Mouse (Mus musculus) spleen, embryonic (tissue): ENCODE data around the gene Jagn1.

Experiments used
- CTCF ChIA-PET: fragments of 350-600 bp; sonication (Branson Sonifier 250); formaldehyde crosslinking; loops from one replicate; lab custom pipeline; 2022; lab: Charles Lee

Gene Jagn1

GRCm38 (mm10) chr6:113473246-113473645 lies 30.9 kb downstream of the Jagn1 start:
- CTCF ChIA-PET: no interaction called here

GRCm38 (mm10) chr6:113473715-113474114 lies 31.3 kb downstream of the Jagn1 start:
- CTCF ChIA-PET: no interaction called here

- CTCF ChIA-PET: no interaction called here
Measured at GRCm38 (mm10) chr6:113477353-113477752, 35.0 kb downstream of the Jagn1 start.

- CTCF ChIA-PET: no interaction called here
Measured at GRCm38 (mm10) chr6:113478906-113479305, 36.5 kb downstream of the Jagn1 start.

- CTCF ChIA-PET: interaction anchor here (2.2 kb wide), 1 partner anchor 14 kb away, joined by 10 read pairs; no protein-coding TSS in a partner anchor
Measured at GRCm38 (mm10) chr6:113480555-113481373, 38.4 kb downstream of the Jagn1 start.

- CTCF ChIA-PET: interaction anchor here (2.2 kb wide), 1 partner anchor 12 kb away, joined by 10 read pairs; no protein-coding TSS in a partner anchor
Measured at GRCm38 (mm10) chr6:113482477-113483099, 40.2 kb downstream of the Jagn1 start.

- CTCF ChIA-PET: interaction anchor here (2.2 kb wide), 1 partner anchor 11 kb away, joined by 10 read pairs; no protein-coding TSS in a partner anchor
Measured at GRCm38 (mm10) chr6:113483100-113483615, 40.8 kb downstream of the Jagn1 start, which contains the start of gene Creld1. Gene Creld1, plus strand, starts transcription at chr6:113483297.

GRCm38 (mm10) chr6:113483729-113484128 lies 41.4 kb downstream of the Jagn1 start:
- CTCF ChIA-PET: no interaction called here

- CTCF ChIA-PET: no interaction called here
Measured at GRCm38 (mm10) chr6:113487125-113487576, 44.8 kb downstream of the Jagn1 start.

- CTCF ChIA-PET: no interaction called here
Measured at GRCm38 (mm10) chr6:113489410-113489809, 47.0 kb downstream of the Jagn1 start.

- CTCF ChIA-PET: interaction anchor here (0.7 kb wide), 1 partner anchor 1156 kb away, joined by 3 read pairs; no protein-coding TSS in a partner anchor
Measured at GRCm38 (mm10) chr6:113492101-113492864, 49.9 kb downstream of the Jagn1 start.

GRCm38 (mm10) chr6:113494258-113494788 lies 52.0 kb downstream of the Jagn1 start:
- CTCF ChIA-PET: interaction anchor here (0.7 to 2.1 kb wide), 2 partner anchors 12 to 35 kb away, joined by 5 to 10 read pairs; partner anchors contain the start of gene Creld1

GRCm38 (mm10) chr6:113495071-113495675 lies 52.8 kb downstream of the Jagn1 start:
- CTCF ChIA-PET: interaction anchor here (2.1 kb wide), 1 partner anchor 13 kb away, joined by 10 read pairs; the partner anchor contains the start of gene Creld1
